Mouse (Mus musculus) MEL (cell line): ENCODE data around the gene Gdpd3.

ENCODE experiments used
- BHLHE40 ChIP-seq: IDR thresholded peaks from 2 replicates; pipeline ENCODE4 v1.6.1; 2012; ENCODE audit warnings: low read depth, mild to moderate bottlenecking, inconsistent platforms, low read length, improper control_type of control experiment, borderline replicate concordance
- CHD1 ChIP-seq: IDR thresholded peaks from 2 replicates; pipeline ENCODE4 v1.6.1; 2012; ENCODE audit warnings: low read depth, mild to moderate bottlenecking, inconsistent platforms, low read length, improper control_type of control experiment
- CTCF ChIP-seq, 3 experiments: IDR thresholded peaks in 2 of 3; conservative IDR thresholded peaks in 1 of 3; 2 replicates each; pipeline ENCODE4 v1.5.1; 2011 to 2012; ENCODE audit warnings: low read length in 3 of 3, low read depth in 2 of 3, mild to moderate bottlenecking in 2 of 3, improper control_type of control experiment in 1 of 3, inconsistent platforms in 1 of 3, mixed read lengths in 1 of 3, moderate library complexity in 1 of 3; ENCODE audit not compliant: control insufficient read depth in 1 of 3, insufficient read depth in 1 of 3, poor library complexity in 1 of 3, severe bottlenecking in 1 of 3
- E2F4 ChIP-seq: IDR thresholded peaks from 2 replicates; pipeline ENCODE4 v1.6.1; 2011; ENCODE audit warnings: low read depth, low read length, improper control_type of control experiment, borderline replicate concordance
- HCFC1 ChIP-seq: IDR thresholded peaks from 2 replicates; pipeline ENCODE4 v1.6.1; 2012; ENCODE audit warnings: low read depth, mild to moderate bottlenecking, inconsistent platforms, low read length, improper control_type of control experiment, moderate library complexity
- MEF2A ChIP-seq: IDR thresholded peaks from 2 replicates; pipeline ENCODE4 v1.6.1; 2014; ENCODE audit warnings: low read depth, mild to moderate bottlenecking, inconsistent platforms, low read length, improper control_type of control experiment; ENCODE audit not compliant: poor library complexity, insufficient replicate concordance, severe bottlenecking; ENCODE audit errors: extremely low read depth
- POLR2A ChIP-seq, 2 experiments: IDR thresholded peaks; 2 replicates each; pipeline ENCODE4 v1.6.1; 2011 to 2012; ENCODE audit warnings: low read length in 2 of 2, mild to moderate bottlenecking in 2 of 2, control low read depth in 1 of 2, improper control_type of control experiment in 1 of 2, low read depth in 1 of 2, moderate library complexity in 1 of 2; ENCODE audit not compliant: control insufficient read depth in 1 of 2, insufficient read depth in 1 of 2, poor library complexity in 1 of 2
- RCOR1 ChIP-seq: IDR thresholded peaks from 2 replicates; pipeline ENCODE4 v1.6.1; 2012; ENCODE audit warnings: low read depth, mild to moderate bottlenecking, inconsistent platforms, low read length, improper control_type of control experiment
- ZC3H11A ChIP-seq: IDR thresholded peaks from 2 replicates; pipeline ENCODE4 v1.6.1; 2012; ENCODE audit warnings: low read depth, mild to moderate bottlenecking, inconsistent platforms, low read length, improper control_type of control experiment

DNA sequence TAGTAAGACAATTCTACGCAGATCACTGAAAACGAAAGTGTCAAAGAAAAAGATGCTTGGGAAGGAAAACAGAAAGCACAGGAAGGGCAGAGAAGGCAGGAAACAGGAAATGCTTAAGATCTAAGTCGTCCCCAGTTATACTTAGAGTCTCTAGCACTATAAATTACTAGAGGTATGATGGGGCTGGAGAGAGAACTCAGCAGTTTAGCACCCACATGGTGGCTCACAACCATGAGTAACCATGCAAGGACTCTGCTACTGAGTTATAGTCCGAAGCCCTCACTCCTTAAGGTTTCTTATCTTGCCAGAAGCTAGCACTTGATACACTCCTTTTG is 28.1 kb downstream of the Gdpd3 start:
- TF ChIP-seq CTCF (IDR thresholded peaks at IDR 0.05 in 2 of 3, conservative IDR thresholded peaks at IDR 0.05 in 1 of 3; ENCODE audit: control insufficient read depth in 1 of 3, insufficient read depth in 1 of 3, low read depth in 2 of 3, low read length in 3 of 3, poor library complexity in 1 of 3, severe bottlenecking in 1 of 3): no peak
- TF ChIP-seq POLR2A (IDR thresholded peaks at IDR 0.05; ENCODE audit: control insufficient read depth in 1 of 2, insufficient read depth in 1 of 2, low read depth in 1 of 2, low read length in 2 of 2, poor library complexity in 1 of 2): peak in 1 of 2 experiments; percentile 57; a peak in 2 of 4 replicates
- TF ChIP-seq HCFC1: no peak
- TF ChIP-seq ZC3H11A: no peak
- TF ChIP-seq E2F4: no peak
- no peak for TF ChIP-seq BHLHE40
- TF ChIP-seq RCOR1: no peak
- no peak for TF ChIP-seq MEF2A
- TF ChIP-seq CHD1: no peak
